24 mouse cellular contexts compared by ENCODE assay signal in the genomic region with DNA sequence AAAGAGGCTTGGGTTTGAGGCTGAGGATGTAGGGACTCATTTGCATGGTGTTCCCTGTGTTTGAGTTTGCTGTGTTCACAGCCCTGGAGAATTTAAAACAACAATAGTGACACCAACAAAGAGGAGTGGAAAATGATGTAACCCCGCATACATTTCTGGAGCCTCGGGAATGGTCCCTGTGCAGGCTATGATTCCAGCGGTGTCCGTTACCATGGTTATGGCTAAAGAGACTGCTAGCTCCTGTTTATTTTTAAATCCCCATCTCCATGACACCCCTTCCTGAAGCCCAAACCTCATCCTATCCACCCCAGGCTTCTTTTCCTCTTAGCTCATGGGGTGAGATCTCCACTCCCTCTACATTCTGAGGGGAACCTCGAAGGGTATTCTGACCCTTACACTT. TPM values are rescaled to one million over a fixed set of nuclear protein-coding genes. Genes with fewer than 3 reads are reported as not detected.
DNase-seq lines count a peak whose midpoint lies in the region; ATAC-seq and TF ChIP-seq lines count a peak whose summit lies in the region.
"Had no signal": no experiment of that assay in that cellular context is flagged by ENCODE, and none has a peak within 500 bp of the region (broad histone marks: within the 10 kb centered on the region; RNA-seq: fewer than 3 reads in every experiment).

No protein-coding gene starts in this region.

- H3K9ac ChIP-seq in midbrain, postnatal 0 days (replicated peaks; ENCODE audit: low read length, poor library complexity, severe bottlenecking), result 0 out of 2 replicates have a peak overlapping the region, but pooled peaks have one; percentile 4
- H3K9ac ChIP-seq: forebrain, embryonic 15.5 days; heart, embryonic 15.5 days had no signal

- H3K9me3 ChIP-seq in midbrain, postnatal 0 days (ENCODE audit: low read length), result no peaks in the 10 kb centered on the region
- H3K9me3 ChIP-seq: forebrain, embryonic 15.5 days; heart, embryonic 15.5 days had no signal

- WGBS in midbrain, postnatal 0 days, result 29% methylated on average over 5 of the region's 5 CpGs

- H3K36me3 ChIP-seq in midbrain, postnatal 0 days (ENCODE audit: insufficient read depth, low read length), result no peaks in the 10 kb centered on the region
- H3K36me3 ChIP-seq: forebrain, embryonic 15.5 days; heart, embryonic 15.5 days had no signal

- no peak for DNase-seq in frontal cortex, postnatal 14 days (ENCODE audit: low spot score in 2 of 2)
- DNase-seq in layer of hippocampus, adult 2 months (ENCODE audit: low spot score in 2 of 2), result peak in 1 of 2 experiments; percentile 30
- no peak for DNase-seq in layer of hippocampus, postnatal 14 days (ENCODE audit: low spot score in 2 of 2)
- DNase-seq in right cerebral cortex, adult 2 months (ENCODE audit: low spot score in 2 of 2), result peak; percentile 45 to 49
- no peak for DNase-seq in right cerebral cortex, postnatal 14 days
- DNase-seq in midbrain, postnatal 0 days (ENCODE audit: low spot score), result peak; percentile 50
- DNase-seq in adipocyte (ENCODE audit: low spot score), result no peak
- DNase-seq: adrenal gland, postnatal 25 days; B cell, adult 2 months; cerebellum, adult 9-11 months; gastrocnemius, postnatal 10 days; heart, adult 2 months; kidney, adult 8-10 months; kidney, postnatal 36 days; lung, adult 2 months; lung, postnatal 36 days; retina, postnatal 1 day; thymus, postnatal 14 days had no signal

- H3K4me1 ChIP-seq in midbrain, postnatal 0 days (ENCODE audit: insufficient read depth, low read length), result peaks cover 12% of the 10 kb centered on the region; the same call in 1 of the 2 replicates

- no peak overlapping the region for H3K4me3 ChIP-seq in layer of hippocampus, adult 2 months
- no peak overlapping the region for H3K4me3 ChIP-seq in midbrain, postnatal 0 days (ENCODE audit: low read depth, low read length)
- H3K4me3 ChIP-seq: forebrain, embryonic 15.5 days; heart, adult 2 months; heart, embryonic 15.5 days had no signal

- peak; percentile 71 for ATAC-seq in frontal cortex, adult (ENCODE audit: low TSS enrichment)
- ATAC-seq in midbrain, postnatal 0 days (ENCODE audit: low FRiP score), result peak; percentile 63; the same call in 1 of the 2 replicates
- ATAC-seq: forebrain, embryonic 15.5 days had no signal

- no peaks in the 10 kb centered on the region for H3K27me3 ChIP-seq in midbrain, postnatal 0 days (ENCODE audit: insufficient read depth, low read length)
- H3K27me3 ChIP-seq: forebrain, embryonic 15.5 days had no signal

- H3K4me2 ChIP-seq in midbrain, postnatal 0 days (ENCODE audit: low read depth, low read length, poor library complexity, severe bottlenecking), result no peak overlapping the region
- H3K4me2 ChIP-seq: forebrain, embryonic 15.5 days; heart, embryonic 15.5 days; liver, embryonic 11.5 days had no signal

- no peak for TF ChIP-seq CTCF in layer of hippocampus, adult 2 months (conservative IDR thresholded peaks at IDR 0.05)
- no peak for TF ChIP-seq CTCF in midbrain, postnatal 0 days (IDR thresholded peaks at IDR 0.05)

- peak overlapping the region; percentile 75 for H3K27ac ChIP-seq in layer of hippocampus, adult 2 months
- peak overlapping the region; percentile 12; the same call in 1 of the 2 replicates for H3K27ac ChIP-seq in midbrain, postnatal 0 days (ENCODE audit: low read depth, low read length)
- H3K27ac ChIP-seq: forebrain, embryonic 15.5 days; heart, adult 2 months; heart, embryonic 15.5 days; stomach, postnatal 0 days had no signal

RNA-seq across cellular contexts. Expression of gene Gm4791, which starts 32.5 kb away (rescaled TPM):
- total RNA-seq in layer of hippocampus, adult 2 months (2021), result not detected
- not detected for total RNA-seq in layer of hippocampus, postnatal 14 days (2021)
- total RNA-seq in midbrain, postnatal 0 days (2014; rRNA removed), result not detected in 2 replicates
- polyA plus RNA-seq in midbrain, postnatal 0 days (2015; fragmentation: Nextera tagmentation; extraction: Ambion mirVana), result not detected in 2 replicates
- total RNA-seq: adrenal gland, postnatal 25 days; gastrocnemius, postnatal 10 days; heart, adult 2 months; left cerebral cortex, postnatal 10 days had no signal
- polyA plus RNA-seq: forebrain, embryonic 15.5 days; heart, adult 2 months; heart, embryonic 15.5 days; liver, embryonic 11.5 days; lung, adult 2 months; stomach, postnatal 0 days had no signal

Comparison
In these comparisons a context has a peak if more than half of its experiments do, and no peak if none do; other contexts are left out.
1. DNase-seq: peak in right cerebral cortex, adult 2 months (2 of 2) and midbrain, postnatal 0 days (single experiment); none in frontal cortex, postnatal 14 days (0 of 2), layer of hippocampus, postnatal 14 days (0 of 2), right cerebral cortex, postnatal 14 days (single experiment) and adipocyte (single experiment).